20 mouse cellular contexts compared by ENCODE assay signal in genomic region chr3:37290881-37291541, GRCm38 (mm10). TPM values are rescaled to one million over a fixed set of nuclear protein-coding genes. Genes with fewer than 3 reads are reported as not detected.
DNase-seq lines count a peak whose midpoint lies in the region; ATAC-seq and TF ChIP-seq lines count a peak whose summit lies in the region.
"Had no signal": no experiment of that assay in that cellular context is flagged by ENCODE, and none has a peak within 500 bp of the region (broad histone marks: within the 10 kb centered on the region; RNA-seq: fewer than 3 reads in every experiment).

No protein-coding gene starts in this region.

- no peaks in the 10 kb centered on the region for H3K9me3 ChIP-seq in neural tube, embryonic 12.5 days
- H3K9me3 ChIP-seq in neural tube, embryonic 15.5 days (replicated peaks) = no peaks in the 10 kb centered on the region
- H3K9me3 ChIP-seq in midbrain, postnatal 0 days (ENCODE audit: low read length) = no peaks in the 10 kb centered on the region
- H3K9me3 ChIP-seq: embryonic facial prominence, embryonic 10.5 days; heart, embryonic 15.5 days; limb, embryonic 15.5 days had no signal

- no peaks in the 10 kb centered on the region for H3K4me1 ChIP-seq in neural tube, embryonic 12.5 days
- H3K4me1 ChIP-seq in neural tube, embryonic 15.5 days = no peaks in the 10 kb centered on the region
- no peaks in the 10 kb centered on the region for H3K4me1 ChIP-seq in midbrain, postnatal 0 days (ENCODE audit: insufficient read depth, low read length)
- H3K4me1 ChIP-seq: heart, embryonic 15.5 days; limb, embryonic 15.5 days had no signal

- WGBS in neural tube, embryonic 12.5 days = 66% methylated on average over 7 of the region's 7 CpGs
- WGBS in neural tube, embryonic 15.5 days = 52% methylated on average over 7 of the region's 7 CpGs
- WGBS in midbrain, postnatal 0 days = 58% methylated on average over 7 of the region's 7 CpGs

- no peak for TF ChIP-seq CTCF in midbrain, postnatal 0 days (IDR thresholded peaks at IDR 0.05)
- TF ChIP-seq CTCF in gastrocnemius, adult 2 months (IDR thresholded peaks at IDR 0.05) = no peak

- ATAC-seq in neural tube, embryonic 12.5 days (ENCODE audit: low FRiP score, low read depth) = peak; percentile 50; the same call in 1 of the 2 replicates
- no peak for ATAC-seq in neural tube, embryonic 15.5 days (ENCODE audit: low FRiP score)
- no peak for ATAC-seq in midbrain, postnatal 0 days (ENCODE audit: low FRiP score)

- no peak overlapping the region for H3K4me2 ChIP-seq in neural tube, embryonic 12.5 days (replicated peaks)
- H3K4me2 ChIP-seq in neural tube, embryonic 15.5 days = no peak overlapping the region
- H3K4me2 ChIP-seq in midbrain, postnatal 0 days (ENCODE audit: low read depth, low read length, poor library complexity, severe bottlenecking) = no peak overlapping the region
- H3K4me2 ChIP-seq: heart, embryonic 15.5 days; limb, embryonic 15.5 days had no signal

- no peak overlapping the region for H3K27ac ChIP-seq in neural tube, embryonic 12.5 days
- no peak overlapping the region for H3K27ac ChIP-seq in neural tube, embryonic 15.5 days (replicated peaks)
- no peak overlapping the region for H3K27ac ChIP-seq in midbrain, postnatal 0 days (ENCODE audit: low read depth, low read length)
- no peak overlapping the region for H3K27ac ChIP-seq in gastrocnemius, adult 2 months
- H3K27ac ChIP-seq: embryonic facial prominence, embryonic 10.5 days; heart, embryonic 15.5 days; limb, embryonic 15.5 days had no signal

- H3K27me3 ChIP-seq in neural tube, embryonic 12.5 days (replicated peaks) = no peaks in the 10 kb centered on the region
- no peaks in the 10 kb centered on the region for H3K27me3 ChIP-seq in neural tube, embryonic 15.5 days (replicated peaks)
- H3K27me3 ChIP-seq in midbrain, postnatal 0 days (ENCODE audit: insufficient read depth, low read length) = no peaks in the 10 kb centered on the region
- H3K27me3 ChIP-seq: CH12.LX; heart, embryonic 15.5 days; limb, embryonic 15.5 days had no signal

- H3K36me3 ChIP-seq in neural tube, embryonic 12.5 days = no peaks in the 10 kb centered on the region
- H3K36me3 ChIP-seq in neural tube, embryonic 15.5 days = no peaks in the 10 kb centered on the region
- H3K36me3 ChIP-seq in midbrain, postnatal 0 days (ENCODE audit: insufficient read depth, low read length) = no peaks in the 10 kb centered on the region
- H3K36me3 ChIP-seq: embryonic facial prominence, embryonic 10.5 days; heart, embryonic 15.5 days; limb, embryonic 15.5 days had no signal

- no peak overlapping the region for H3K9ac ChIP-seq in neural tube, embryonic 12.5 days
- H3K9ac ChIP-seq in neural tube, embryonic 15.5 days (replicated peaks) = no peak overlapping the region
- H3K9ac ChIP-seq in midbrain, postnatal 0 days (replicated peaks; ENCODE audit: low read length, poor library complexity, severe bottlenecking) = no peak overlapping the region
- H3K9ac ChIP-seq: heart, embryonic 15.5 days; limb, embryonic 15.5 days had no signal

- DNase-seq in cerebellum, postnatal 14 days = peak; percentile 5 to 16
- no peak for DNase-seq in cerebellum, postnatal 25 days
- peak; percentile 27 for DNase-seq in layer of hippocampus, adult 11-12 months (ENCODE audit: low spot score)
- DNase-seq in layer of hippocampus, postnatal 25 days (ENCODE audit: extremely low spot score in 1 of 2, low spot score in 1 of 2) = no peak
- peak; percentile 28 for DNase-seq in midbrain, postnatal 0 days (ENCODE audit: low spot score)
- no peak for DNase-seq in gastrocnemius, adult 2 months
- DNase-seq: adrenal gland, postnatal 25 days; cerebellum, postnatal 36 days; kidney, adult 9 months; lung, adult 18-20 months had no signal

- intact Hi-C loops in gastrocnemius, adult 2 months (cut with DNase I) = no loop called here

- no peak overlapping the region for H3K4me3 ChIP-seq in neural tube, embryonic 12.5 days
- no peak overlapping the region for H3K4me3 ChIP-seq in neural tube, embryonic 15.5 days (replicated peaks)
- no peak overlapping the region for H3K4me3 ChIP-seq in midbrain, postnatal 0 days (ENCODE audit: low read depth, low read length)
- no peak overlapping the region for H3K4me3 ChIP-seq in gastrocnemius, adult 2 months
- H3K4me3 ChIP-seq: embryonic facial prominence, embryonic 10.5 days; erythroblast, embryonic 14.5 days; heart, embryonic 15.5 days; limb, embryonic 15.5 days had no signal

RNA-seq across cellular contexts. Expression of gene Bbs12, which starts 21.3 kb away (rescaled TPM):
- total RNA-seq in layer of hippocampus, postnatal 25 days (2021) = 1 to 10 TPM; 4.5 to 6.4 TPM
- polyA plus RNA-seq in neural tube, embryonic 12.5 days (2016; fragmentation: Nextera tagmentation; extraction: Ambion mirVana) = 4.6 and 5.9 TPM in 2 replicates
- polyA plus RNA-seq in neural tube, embryonic 15.5 days (2015; fragmentation: Nextera tagmentation; extraction: Ambion mirVana) = 4.4 and 4.7 TPM in 2 replicates
- total RNA-seq in midbrain, postnatal 0 days (2014; rRNA removed) = 2.7 and 6.5 TPM in 2 replicates
- polyA plus RNA-seq in midbrain, postnatal 0 days (2015; fragmentation: Nextera tagmentation; extraction: Ambion mirVana) = 3.2 TPM in 2 replicates
- total RNA-seq in gastrocnemius, adult 2 months (2021) = under 1 TPM; 0.18 to 0.47 TPM
- polyA plus RNA-seq: erythroblast, embryonic 14.5 days had no signal

RNA-seq across cellular contexts. Expression of gene Cetn4, which starts 21.5 kb away (rescaled TPM):
- 10 to 100 TPM in 1 of 2 experiments, 1 to 10 TPM in 1; 9.4 to 11.2 TPM for total RNA-seq in layer of hippocampus, postnatal 25 days (2021)
- polyA plus RNA-seq in neural tube, embryonic 12.5 days (2016; fragmentation: Nextera tagmentation; extraction: Ambion mirVana) = 2.1 and 2.6 TPM in 2 replicates
- polyA plus RNA-seq in neural tube, embryonic 15.5 days (2015; fragmentation: Nextera tagmentation; extraction: Ambion mirVana) = 3.3 and 3.6 TPM in 2 replicates
- 1.9 and 2.5 TPM in 2 replicates for total RNA-seq in midbrain, postnatal 0 days (2014; rRNA removed)
- 2.7 and 4.0 TPM in 2 replicates for polyA plus RNA-seq in midbrain, postnatal 0 days (2015; fragmentation: Nextera tagmentation; extraction: Ambion mirVana)
- total RNA-seq in gastrocnemius, adult 2 months (2021) = under 1 TPM in 1 of 2 experiments, not detected in 1; 0.36 TPM

RNA-seq across cellular contexts. Expression of gene Fgf2, which starts 57.1 kb away (rescaled TPM):
- total RNA-seq in layer of hippocampus, postnatal 25 days (2021) = 1 to 10 TPM; 5.4 to 7.6 TPM
- polyA plus RNA-seq in neural tube, embryonic 12.5 days (2016; fragmentation: Nextera tagmentation; extraction: Ambion mirVana) = 0.39 and 0.46 TPM in 2 replicates
- 0.63 and 1.1 TPM in 2 replicates for polyA plus RNA-seq in neural tube, embryonic 15.5 days (2015; fragmentation: Nextera tagmentation; extraction: Ambion mirVana)
- total RNA-seq in midbrain, postnatal 0 days (2014; rRNA removed) = 1.9 and 2.8 TPM in 2 replicates
- polyA plus RNA-seq in midbrain, postnatal 0 days (2015; fragmentation: Nextera tagmentation; extraction: Ambion mirVana) = 0.53 and 0.57 TPM in 2 replicates
- 10 to 100 TPM in 1 of 2 experiments, 1 to 10 TPM in 1; 5.4 to 12.1 TPM for total RNA-seq in gastrocnemius, adult 2 months (2021)
- total RNA-seq: granulocyte monocyte progenitor cell, adult 5-6 weeks had no signal
- polyA plus RNA-seq: erythroblast, embryonic 14.5 days had no signal

RNA-seq across cellular contexts. Expression of gene Il21, which starts 58.6 kb away (rescaled TPM):
- under 1 TPM in 1 of 2 experiments, not detected in 1; 0.14 TPM for total RNA-seq in layer of hippocampus, postnatal 25 days (2021)
- polyA plus RNA-seq in neural tube, embryonic 12.5 days (2016; fragmentation: Nextera tagmentation; extraction: Ambion mirVana) = not detected in 2 replicates
- polyA plus RNA-seq in neural tube, embryonic 15.5 days (2015; fragmentation: Nextera tagmentation; extraction: Ambion mirVana) = not detected in 2 replicates
- total RNA-seq in midbrain, postnatal 0 days (2014; rRNA removed) = not detected in 2 replicates
- not detected in 2 replicates for polyA plus RNA-seq in midbrain, postnatal 0 days (2015; fragmentation: Nextera tagmentation; extraction: Ambion mirVana)
- not detected for total RNA-seq in gastrocnemius, adult 2 months (2021)
- total RNA-seq: adrenal gland, postnatal 25 days; CH12.LX; granulocyte monocyte progenitor cell, adult 5-6 weeks; left cerebral cortex, postnatal 10 days had no signal
- polyA plus RNA-seq: erythroblast, embryonic 14.5 days; heart, embryonic 15.5 days; limb, embryonic 15.5 days; neural tube, embryonic 11.5 days had no signal

Comparison
In these comparisons a context has a peak if more than half of its experiments do, and no peak if none do; other contexts are left out.
1. DNase-seq: peak in cerebellum, postnatal 14 days (2 of 2), layer of hippocampus, adult 11-12 months (single experiment) and midbrain, postnatal 0 days (single experiment); none in cerebellum, postnatal 25 days (0 of 2), layer of hippocampus, postnatal 25 days (0 of 2) and gastrocnemius, adult 2 months (single experiment).